Mouse (Mus musculus): ENCODE results near the gene Oxa1l.
A peak's percentile ranks its signal among the peaks of the same experiment; 100 is the strongest.
"Not testable (repeated sequence)": the region's sequence is repeated elsewhere in the genome, so short reads cannot be mapped to it uniquely, and the experiment has no call there.

Gene Oxa1l

DNA sequence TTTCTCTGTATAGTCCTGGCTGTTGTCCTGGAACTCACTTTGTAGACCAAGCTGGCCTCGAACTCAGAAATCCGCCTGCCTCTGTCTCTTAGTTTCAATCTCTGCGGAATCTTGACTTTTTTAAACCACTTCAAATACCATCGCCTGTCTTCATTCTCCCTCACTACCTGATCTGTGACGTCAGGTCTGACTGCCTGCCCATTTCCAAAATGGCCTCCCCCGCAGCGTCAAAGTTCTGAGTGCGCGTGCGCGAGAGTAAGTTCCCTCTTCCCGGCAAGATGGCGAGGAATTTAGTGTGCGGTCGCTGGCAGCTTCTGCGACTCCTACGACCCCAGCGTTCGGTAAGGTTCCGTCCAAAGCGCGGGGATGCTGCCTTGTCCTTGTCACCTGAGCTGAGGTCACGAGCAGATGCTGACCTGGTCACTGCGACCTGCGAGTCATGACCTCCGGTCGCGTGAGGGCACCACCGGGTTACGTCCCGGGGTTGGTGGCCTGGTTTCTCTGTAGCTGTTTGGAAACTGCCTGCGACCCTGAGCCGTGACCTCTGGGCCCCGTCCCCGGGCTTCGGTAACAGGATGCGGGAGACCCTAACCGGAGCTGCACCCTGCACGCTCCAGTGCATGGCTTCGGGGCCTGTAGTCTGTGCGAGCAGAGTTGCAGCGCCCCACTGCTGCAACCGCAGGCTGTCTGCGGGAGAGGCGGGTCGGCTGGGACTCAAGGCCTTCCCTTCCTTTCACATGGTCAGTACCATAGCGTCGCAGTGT lies at the start of gene Oxa1l:
Oxa1l (plus strand) TSS at position 258 of the 764 bp plus-strand sequence.
- peak; percentile 94 to 96 for DNase-seq (ENCODE audit: low spot score in 2 of 2)

DNA sequence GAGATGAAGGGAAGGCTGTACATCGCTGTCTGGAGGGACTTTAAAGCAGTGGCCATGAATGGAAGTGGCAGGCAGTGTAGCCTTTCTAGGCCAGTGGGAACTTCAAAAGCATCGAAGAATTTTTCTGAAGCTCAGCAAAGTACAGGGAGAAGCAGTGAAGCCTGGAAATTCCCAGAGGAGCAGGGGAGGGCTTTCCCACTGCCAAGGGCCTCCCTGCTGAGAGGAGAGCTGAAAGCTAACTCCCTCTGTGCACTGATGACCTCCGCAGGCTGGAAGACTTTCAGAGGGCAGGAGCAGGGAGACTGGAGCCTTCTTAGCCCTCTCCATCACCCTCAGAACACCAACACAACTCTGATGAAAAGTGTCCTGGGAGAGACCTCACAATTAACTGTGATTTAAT lies 48.9 kb upstream of the Oxa1l start:
- no peak for DNase-seq (ENCODE audit: low spot score in 2 of 2)

DNA sequence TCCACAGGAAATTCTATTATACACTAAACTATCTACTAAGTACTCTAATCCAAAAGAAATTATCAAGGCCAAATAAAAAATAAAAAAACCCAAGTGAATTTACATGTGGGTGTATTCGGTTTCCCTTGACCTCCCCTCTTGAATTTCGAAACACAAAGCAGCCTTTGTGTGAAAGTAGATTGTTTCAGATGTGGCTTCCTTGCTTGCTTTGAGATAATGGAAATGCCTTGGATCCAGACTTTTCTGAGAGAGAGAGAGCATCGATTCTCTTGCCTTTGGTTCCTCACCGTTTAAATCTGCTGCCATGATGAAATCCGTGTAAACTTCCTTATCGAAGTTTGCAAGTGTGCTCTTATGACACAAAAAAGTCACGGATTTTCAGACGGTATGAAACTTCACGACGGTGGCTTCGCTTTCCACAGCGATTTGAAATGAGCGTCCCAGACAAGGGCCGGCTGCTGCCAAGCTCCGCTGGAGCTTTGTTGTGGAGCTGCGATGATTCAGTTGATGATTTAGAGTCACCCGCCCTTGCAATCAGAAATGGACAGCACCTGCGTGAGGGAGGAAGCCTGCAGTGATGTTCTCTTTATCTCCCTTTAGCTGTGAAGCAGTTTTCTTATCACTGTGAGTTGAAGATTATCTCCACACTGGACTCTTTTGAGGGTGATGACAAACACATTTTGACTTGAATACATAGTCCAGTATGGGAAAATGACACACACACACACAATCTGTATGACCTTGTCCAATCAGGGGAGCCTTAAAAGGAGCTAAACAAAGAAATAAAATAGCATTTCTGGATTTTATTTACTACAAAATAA lies 38.9 kb upstream of the Oxa1l start:
- DNase-seq (ENCODE audit: low spot score in 2 of 2), result no peak

DNA sequence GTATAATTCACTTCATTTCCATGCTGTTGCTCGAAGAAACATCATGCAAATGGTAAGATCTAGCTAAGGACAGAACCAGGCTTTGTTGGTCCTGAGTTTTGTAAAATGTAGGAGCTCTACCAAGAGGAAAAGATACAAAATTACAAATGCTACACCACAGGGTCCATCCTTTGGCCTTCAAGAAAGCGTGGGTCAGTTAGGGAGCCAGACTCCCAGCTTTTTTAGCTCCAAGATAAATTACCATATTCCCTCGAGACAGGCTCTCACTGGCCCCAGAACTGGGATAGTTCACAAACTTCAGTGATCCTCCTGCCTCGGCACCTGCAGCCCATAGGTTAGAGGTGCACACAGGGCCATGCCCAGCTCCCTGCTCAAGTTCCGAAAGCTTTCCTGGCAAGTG lies 36.1 kb upstream of the Oxa1l start:
- DNase-seq (ENCODE audit: low spot score in 2 of 2), result no peak

DNA sequence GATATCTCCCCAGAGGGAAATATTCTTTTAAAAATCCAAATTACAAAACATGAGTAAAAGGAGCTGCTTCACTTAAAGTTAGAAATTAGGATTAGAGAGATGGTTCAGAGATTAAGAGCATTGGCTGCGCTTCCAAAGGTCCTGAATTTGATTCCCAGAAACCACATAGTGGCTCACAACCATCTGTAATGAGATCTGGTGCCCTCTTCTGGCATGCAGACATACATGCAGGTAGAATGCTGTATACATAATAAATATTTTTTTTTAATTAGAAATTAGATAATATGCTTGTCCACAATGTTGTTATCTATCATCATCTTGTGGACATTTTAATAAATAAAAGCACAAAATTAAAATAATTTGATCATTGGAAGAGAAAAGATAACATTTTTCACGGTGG lies 32.1 kb upstream of the Oxa1l start:
- DNase-seq (ENCODE audit: low spot score in 2 of 2), result no peak

DNA sequence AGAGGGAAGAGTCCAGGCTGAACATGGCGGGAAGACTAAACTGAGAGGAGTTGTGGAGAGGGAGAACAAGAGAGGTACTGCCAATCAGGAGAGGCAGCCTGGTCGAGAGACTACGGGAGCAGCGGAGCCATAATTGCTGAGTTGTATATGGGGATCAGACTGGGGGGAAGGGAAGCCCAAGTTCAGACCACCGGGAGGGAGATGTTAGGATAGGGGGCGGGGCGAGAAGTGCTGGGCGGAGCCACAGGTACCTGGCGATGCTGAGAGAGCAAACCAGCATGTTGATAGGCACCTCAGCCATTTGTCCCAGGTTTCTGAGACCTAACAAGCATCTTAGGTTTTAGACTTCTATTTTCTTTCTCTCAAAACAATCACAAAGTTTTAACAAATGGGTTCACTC lies 31.4 kb upstream of the Oxa1l start:
- DNase-seq (ENCODE audit: low spot score in 2 of 2), result no peak

DNA sequence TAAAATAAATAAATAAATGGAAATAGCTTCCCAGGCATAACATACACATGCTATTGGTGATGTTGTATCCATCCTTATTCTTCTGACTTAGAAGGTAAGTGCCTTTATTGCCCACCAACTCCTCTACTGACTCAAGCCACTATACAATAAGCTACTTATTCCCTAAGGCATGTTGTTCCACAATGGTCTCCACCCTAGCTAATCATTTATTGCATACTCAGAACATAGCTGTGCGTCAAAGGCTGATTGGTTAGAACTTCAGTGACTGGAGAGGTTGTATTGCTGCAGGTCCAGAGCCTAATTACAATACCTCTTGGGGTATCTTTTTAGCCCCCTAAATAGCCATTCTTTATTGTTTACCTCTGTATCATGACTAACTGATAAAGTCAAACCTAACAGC lies 29.5 kb upstream of the Oxa1l start:
- no peak for DNase-seq (ENCODE audit: low spot score in 2 of 2)

DNA sequence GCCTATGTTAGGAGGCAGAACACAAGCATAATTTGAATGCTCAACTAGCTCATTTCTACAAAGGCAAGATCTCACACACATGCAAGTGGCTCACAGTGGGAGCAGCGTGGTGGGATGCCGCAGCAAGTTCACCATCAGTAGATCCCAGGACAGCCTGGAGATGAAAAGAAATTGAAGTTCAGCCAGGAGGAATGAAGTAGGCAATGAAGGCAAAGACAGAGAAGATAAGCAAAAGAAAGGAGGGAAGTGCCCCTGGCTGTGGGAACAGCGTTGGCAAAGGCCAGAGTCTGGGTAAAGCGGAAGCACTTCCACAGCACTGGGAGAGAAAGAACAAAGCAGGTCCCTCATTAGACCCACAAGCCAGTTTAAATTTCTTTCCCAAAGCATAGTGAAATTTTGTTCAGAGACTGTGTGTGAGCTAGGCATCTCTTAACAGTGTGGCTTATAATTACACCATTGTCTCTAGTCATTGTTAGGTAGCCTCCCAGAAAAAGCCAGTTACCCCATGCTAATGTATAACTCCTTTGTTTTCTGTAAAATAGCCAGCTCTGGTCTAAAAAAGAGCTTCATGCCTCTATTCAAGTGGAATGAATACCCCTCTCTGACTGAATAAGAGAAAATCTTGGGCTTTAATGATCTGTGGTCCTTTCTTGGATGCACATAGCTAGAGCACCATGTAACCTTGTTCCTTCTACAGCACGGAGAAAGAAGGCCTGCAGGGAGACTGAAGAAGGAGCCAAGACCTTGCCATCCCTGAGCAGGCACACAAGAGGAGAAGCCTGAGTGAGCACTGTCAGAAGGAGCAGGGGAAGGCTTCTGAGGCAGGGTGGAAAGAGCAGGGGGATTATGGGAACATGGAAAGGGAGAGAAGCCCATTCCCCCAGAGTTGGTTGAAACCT lies 28.2 kb upstream of the Oxa1l start:
- DNase-seq (ENCODE audit: low spot score in 2 of 2), result no peak

DNA sequence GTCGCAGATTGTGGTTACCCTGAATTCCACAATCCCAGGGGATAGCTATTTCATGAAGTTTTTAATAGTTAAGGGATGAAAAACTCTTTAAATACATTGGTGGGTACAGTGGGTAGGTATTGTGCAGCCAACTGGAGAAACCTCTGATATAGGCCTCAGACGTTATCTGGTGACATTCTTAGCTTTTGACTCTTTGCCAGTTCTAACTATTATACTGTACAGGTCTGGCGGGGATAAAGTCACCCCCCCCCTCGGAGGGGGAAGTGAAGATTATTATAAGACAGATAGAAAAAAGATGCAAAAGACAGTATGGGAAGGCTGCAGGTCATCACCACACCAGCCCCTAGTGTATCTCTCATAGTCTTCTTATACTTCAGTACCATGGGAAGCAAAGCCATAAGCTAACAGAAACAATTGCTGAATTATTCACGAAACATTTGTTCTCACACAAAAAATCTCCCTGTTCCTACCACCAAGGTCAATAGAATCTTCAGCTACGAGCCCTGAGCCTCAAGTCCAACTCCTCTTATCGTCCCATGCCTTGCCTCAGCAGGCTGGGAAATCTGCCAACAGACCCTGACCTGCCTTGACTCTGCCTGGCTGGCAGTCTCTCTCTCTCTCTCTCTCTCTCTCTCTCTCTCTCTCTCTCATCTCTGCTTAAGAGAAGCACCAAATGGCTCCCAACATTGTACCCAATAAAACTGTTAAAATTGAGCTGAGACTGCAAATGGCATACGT lies 27.0 kb upstream of the Oxa1l start:
- no peak for DNase-seq (ENCODE audit: low spot score in 2 of 2)

DNA sequence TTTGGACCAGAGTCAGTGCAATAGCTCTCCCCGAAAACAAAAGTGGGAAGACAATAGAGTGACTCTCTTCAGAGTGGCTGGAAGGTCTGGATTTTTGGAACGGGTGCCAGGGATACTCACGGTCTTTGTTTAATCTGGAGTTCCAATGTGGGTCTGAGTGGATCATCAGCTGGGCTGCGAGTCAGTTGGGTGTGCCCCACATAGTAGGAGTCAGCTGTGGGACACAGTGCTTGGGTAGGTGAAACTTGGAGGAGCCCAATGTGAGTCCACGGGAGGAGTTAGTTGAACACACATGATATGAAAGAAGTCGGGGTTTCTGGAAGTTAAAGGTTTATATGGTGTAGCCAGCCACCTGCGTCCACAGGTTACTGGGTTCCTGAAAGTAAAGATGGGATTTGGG lies 19.8 kb upstream of the Oxa1l start:
- no peak for DNase-seq (ENCODE audit: low spot score in 2 of 2)

DNA sequence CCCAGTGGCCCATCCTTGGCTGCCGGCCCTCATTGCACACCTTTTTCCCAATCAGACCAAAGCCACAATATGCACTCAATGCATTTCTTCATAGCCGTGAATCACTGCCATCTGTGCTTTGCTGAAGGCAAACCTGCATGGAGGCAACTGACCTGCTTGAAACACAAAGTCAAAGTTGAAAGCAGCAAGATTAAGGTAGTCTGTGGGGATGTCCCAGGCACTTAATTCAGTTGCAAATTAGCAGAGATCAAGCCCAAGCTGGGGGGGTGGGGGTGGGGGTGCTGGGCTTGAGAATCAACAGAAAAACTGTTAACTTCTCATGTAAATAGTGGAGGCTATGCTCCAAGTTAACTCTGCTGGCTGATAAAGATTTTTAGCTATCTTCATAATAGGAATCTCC lies 18.8 kb upstream of the Oxa1l start:
- DNase-seq (ENCODE audit: low spot score in 2 of 2), result not testable (repeated sequence)

DNA sequence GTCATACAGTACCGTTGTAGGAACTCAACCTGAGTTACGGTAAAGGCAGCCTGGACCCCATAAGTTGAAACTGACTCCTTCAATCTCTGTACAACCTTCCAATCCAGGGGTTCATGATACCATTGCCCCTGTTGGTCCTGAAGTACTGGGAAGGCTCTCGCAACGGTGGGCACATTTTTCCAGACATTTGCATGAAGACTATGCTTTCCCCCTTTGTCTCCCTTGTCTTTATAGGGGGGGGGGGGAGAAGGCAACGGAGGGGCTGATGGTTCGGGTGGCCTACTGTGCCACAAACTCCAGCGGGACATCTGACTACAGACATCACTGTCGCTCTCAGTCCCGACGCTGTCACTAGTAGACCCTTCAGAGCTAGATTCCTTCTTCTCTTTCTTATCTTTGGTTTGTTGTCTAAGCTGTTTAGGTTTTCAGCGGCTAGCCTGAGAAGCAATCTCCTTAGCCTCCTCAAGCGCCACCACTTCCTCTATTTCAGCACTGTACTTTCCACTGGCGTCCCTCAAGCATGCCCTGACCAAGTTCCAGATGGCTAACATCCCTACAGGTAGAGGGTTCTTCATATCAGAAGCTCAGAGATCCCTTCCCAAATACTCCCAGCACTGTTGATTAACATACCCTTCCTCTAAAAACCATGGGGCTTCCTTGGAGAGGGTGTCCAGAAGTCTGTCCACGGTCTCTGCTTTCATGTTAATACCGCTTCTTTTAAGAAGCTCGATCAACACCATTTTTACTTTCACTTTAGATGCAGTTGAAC lies 9.7 kb upstream of the Oxa1l start:
- not testable (repeated sequence) for DNase-seq (ENCODE audit: low spot score in 2 of 2)

DNA sequence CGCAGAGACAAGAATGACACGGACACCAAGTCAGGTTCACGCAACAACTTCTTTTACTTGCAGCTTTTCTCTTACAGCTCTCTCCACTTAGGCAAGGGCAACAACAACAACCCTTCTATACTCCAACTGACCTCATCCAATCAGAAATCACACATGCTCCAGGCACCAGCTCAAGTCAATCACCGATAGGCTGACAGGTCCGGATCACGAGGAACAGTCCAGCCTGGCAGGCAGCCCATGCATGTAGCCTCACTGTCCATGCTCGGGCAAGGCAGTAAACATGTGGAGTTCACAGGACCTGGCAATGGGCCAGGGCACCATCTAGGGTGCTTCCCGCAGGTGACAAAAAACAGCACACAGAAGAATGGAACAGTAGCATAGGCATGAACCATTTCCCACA lies 8.3 kb upstream of the Oxa1l start:
- DNase-seq (ENCODE audit: low spot score in 2 of 2), result no peak

DNA sequence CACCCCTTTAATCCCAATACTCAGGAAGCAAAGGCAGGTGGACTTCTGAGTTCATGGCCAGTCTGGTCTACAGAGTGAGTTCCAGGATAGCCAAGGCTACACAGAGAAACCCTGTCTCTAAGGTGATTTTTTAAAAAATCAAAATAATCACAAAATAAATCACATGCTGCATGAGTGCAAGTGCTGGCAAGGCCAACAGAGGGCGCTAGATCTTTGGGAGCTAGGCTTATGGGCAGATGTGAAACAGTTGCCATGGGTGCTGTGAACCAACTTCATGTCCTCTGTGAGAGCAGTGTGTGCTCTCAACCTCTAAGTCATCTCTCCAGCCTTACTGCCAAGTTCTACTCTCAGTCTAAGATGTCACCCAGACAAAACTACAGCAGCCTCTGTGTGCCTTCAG lies 6.2 kb upstream of the Oxa1l start:
- DNase-seq (ENCODE audit: low spot score in 2 of 2), result no peak

DNA sequence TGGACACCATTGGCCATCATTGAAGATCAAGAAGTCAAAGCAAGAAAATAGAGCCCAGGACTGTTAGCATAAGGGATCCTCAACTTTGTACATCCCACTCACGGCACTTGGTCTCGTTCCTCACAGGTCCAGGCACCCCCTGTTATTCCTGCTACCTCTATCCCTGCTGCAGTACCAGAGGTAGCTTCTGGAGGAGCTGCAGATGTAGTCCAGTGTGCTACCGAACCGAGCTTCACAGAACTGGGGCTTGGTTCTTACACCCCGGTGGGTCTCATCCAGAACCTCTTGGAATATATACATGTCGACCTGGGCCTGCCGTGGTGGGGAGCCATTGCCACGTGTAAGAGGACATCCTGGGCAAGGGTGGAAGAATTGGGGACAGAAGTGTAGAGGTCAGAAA lies 2.5 kb downstream of the Oxa1l start:
- DNase-seq (ENCODE audit: low spot score in 2 of 2), result no peak

DNA sequence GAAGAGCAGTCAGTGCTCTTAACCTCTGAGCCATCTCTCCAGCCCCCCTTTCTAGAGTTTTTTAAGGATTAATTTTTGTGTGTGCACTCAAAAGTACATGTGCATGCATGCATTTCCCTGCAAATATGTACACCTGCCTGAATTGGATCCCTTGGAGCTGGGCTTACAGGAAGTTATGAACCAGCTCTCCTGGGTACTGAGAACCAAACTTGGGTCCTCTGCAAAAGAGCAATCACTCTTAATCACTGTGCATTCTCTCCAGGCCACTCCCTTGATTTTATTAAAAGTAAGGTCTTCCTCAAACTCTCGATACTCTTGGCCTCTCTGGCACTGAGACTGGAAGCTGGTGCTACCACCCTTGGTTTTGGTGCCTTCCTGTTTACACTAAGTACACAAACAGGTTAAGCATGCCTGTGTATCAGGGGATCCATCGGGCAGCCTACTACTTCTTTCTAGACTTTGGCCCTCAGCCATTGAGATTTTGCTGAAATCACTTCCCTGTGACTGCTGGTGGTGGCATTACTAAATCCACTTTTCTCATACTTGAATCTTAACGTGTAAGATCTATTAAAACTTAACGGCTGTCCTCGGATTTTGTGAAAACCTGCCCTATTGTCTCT lies 4.5 kb downstream of the Oxa1l start:
- DNase-seq (ENCODE audit: low spot score in 2 of 2), result no peak

DNA sequence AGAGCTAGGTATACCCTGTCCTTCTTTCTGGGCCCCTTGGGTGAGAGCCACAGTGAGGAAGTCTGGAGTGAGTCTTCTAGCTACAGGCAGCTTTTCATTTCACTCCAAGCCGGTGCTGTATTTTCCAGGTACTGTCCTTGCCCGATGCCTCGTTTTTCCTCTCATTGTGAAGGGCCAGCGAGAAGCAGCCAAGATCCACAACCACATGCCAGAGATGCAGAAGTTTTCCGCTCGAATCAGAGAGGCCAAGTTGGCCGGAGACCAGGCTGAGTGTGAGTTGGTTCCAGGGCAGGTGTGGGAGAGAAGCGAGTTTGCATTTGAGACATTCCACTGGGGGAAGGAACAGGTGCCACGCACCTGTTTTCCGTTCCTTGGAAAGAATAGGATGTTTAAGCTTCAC lies 5.9 kb downstream of the Oxa1l start:
- no peak for DNase-seq (ENCODE audit: low spot score in 2 of 2)

DNA sequence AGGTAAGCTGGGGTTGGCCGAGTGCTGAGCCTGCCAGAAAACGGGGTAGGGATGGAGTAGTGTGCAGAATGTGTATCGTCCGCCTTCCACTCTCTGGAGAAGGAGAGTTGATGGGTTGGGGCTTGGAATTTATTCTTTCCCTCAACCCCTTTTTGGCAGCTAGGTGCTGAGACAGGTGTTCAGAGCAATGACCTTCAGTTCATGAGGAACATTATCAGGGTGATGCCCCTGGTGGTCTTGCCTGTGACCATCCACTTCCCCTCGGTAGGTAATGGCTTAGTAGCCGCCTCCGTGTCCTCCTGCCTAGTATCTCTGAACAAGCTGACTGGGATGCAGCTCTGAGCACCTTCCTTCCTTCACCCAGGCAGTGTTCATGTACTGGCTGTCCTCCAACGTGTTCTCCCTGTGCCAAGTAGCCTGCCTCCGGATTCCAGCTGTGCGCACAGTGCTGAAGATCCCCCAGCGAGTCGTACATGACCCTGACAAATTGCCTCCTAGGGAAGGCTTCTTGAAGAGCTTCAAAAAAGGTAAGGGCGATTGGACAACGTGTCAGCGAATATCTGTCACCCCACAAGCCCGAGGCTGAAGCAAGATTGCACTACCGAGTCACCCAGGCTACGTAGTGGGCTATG lies 6.9 kb downstream of the Oxa1l start:
- DNase-seq (ENCODE audit: low spot score in 2 of 2), result no peak

DNA sequence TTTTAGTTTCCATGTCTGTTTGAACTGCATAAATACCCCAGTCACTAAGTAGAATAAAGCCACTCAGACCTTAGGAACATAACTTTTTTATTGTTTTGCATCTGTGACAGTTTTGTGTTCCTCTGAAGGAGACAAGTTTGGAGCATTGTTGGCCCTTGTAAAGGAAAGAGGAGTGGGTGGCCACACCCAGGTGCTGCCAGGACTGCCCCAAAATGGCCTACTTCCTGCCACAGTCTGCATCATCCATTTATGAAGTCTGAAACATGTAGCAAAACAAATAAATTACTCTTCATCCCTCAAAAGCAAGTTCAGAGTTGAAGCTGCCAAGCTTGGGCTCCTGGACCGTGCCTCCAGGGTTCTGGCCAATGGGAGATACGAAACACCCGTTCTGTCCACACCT lies 8.7 kb downstream of the Oxa1l start:
- DNase-seq (ENCODE audit: low spot score in 2 of 2), result no peak

DNA sequence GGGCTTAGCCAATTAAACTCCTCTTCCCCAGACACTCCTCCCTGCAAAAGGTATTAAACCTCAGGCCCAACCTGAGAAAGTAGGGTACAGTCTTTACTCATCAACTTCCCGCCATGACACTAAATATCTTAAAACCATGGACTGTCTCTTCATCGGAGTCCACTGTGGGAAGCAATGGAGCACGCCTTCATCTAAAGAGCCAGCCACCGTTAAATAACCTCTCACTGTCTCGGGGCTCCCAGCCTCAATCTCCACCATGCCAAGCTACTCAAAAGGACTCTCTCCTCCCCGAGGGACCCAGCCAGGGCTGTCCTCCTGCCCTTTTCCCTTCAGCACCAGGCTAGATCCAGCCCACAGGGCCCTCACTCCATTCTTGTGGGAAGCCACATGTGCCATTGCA lies 10.0 kb downstream of the Oxa1l start:
- no peak for DNase-seq (ENCODE audit: low spot score in 2 of 2)

Measured in frontal cortex, postnatal 25 days (tissue).